Mouse (Mus musculus) adrenal gland, adult 18-20 months (tissue): ENCODE data around the gene Sntg2. TPM values are rescaled to one million over a fixed set of nuclear protein-coding genes. Genes with fewer than 3 reads are reported as not detected.

ENCODE experiments used
- DNase-seq, 2 experiments: peaks; one replicate each; pipeline ENCODE4 v3.0.0; 2021 to 2022; ENCODE audit warnings: low spot score in 2 of 2
- total RNA-seq, 2 experiments: library from RNA; stranded (reverse); gene quantifications; 1 replicate in 1 of 2; 2 replicates in 1 of 2; pipeline ENCODE4 v1.2.3; 2021

The Sntg2 gene
- total RNA-seq, 2 experiments from 2014 or later: 0.70 to 0.77 TPM

- peak; percentile 37 to 60 for DNase-seq
These were observed 244.4 kb downstream of the Sntg2 start for GRCm38 (mm10) chr12:30128561-30129410.

Other genes starting within 250 kb of the Sntg2 start
- not detected for gene Tpo, start 240.8 kb downstream of the Sntg2 start, total RNA-seq
- gene Tmem18, start 211.1 kb upstream of the Sntg2 start, total RNA-seq: 10 to 100 TPM; 15.6 to 16.3 TPM